Comparison of ENCODE assay signal across 9 mouse cellular contexts in the genomic region with DNA sequence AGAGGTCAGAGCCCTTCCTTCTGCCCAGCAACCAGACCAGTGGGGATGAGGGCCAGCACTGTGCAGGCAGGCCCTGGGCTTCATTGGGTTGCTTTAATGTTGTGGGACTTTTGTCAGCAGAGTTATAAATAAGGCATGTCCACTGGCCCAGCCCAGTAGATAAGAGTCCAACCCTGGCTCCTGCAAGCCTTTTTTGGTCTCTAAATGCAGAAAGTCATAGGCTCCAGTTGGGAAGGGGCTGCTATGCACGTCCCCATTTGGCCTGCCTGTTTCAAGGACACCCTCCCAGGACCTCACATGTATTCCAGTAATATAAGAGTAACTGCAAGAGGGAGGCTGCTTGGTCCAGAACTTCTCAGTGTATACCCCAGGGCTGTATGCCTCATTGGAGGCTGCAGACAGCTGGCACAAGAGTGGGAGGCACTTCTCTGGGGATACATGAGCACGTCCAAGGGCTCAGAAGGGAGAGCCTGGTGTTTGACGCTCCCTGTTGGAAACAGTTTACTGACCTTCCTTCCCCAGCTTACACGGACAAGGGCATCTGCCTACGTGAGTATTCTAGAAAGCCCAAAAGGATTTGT. TPM values are rescaled to one million over a fixed set of nuclear protein-coding genes. Genes with fewer than 3 reads are reported as not detected.
DNase-seq lines count a peak whose midpoint lies in the region; ATAC-seq and TF ChIP-seq lines count a peak whose summit lies in the region.
"Had no signal": no experiment of that assay in that cellular context is flagged by ENCODE, and none has a peak within 500 bp of the region (broad histone marks: within the 10 kb centered on the region; RNA-seq: fewer than 3 reads in every experiment).

Gene Fhl2, minus strand, starts transcription at position 324 of the 581 bp plus-strand sequence.

- no peaks in the 10 kb centered on the region for H3K9me3 ChIP-seq in lung, embryonic 16.5 days (ENCODE audit: control insufficient read depth, low read length)
- H3K9me3 ChIP-seq in hindbrain, embryonic 16.5 days (ENCODE audit: control insufficient read depth, low read length), result no peaks in the 10 kb centered on the region
- H3K9me3 ChIP-seq: midbrain, embryonic 12.5 days had no signal

- DNase-seq in lung, postnatal 10 days, result no peak
- no peak for DNase-seq in gonadal fat pad, adult 2 months (ENCODE audit: low read depth)
- no peak for DNase-seq in thymus, postnatal 14 days
- no peak for DNase-seq in spleen, adult 18-20 months

- H3K9ac ChIP-seq in lung, embryonic 16.5 days (ENCODE audit: low read length), result no peak within 1 kb of the TSS
- no peak within 1 kb of the TSS for H3K9ac ChIP-seq in hindbrain, embryonic 16.5 days (ENCODE audit: low read depth, low read length)
- H3K9ac ChIP-seq: midbrain, embryonic 12.5 days had no signal

- H3K27ac ChIP-seq in lung, embryonic 16.5 days (ENCODE audit: low read length), result no peak within 1 kb of the TSS
- H3K27ac ChIP-seq in hindbrain, embryonic 16.5 days (ENCODE audit: low read depth, low read length), result no peak within 1 kb of the TSS
- H3K27ac ChIP-seq in small intestine, adult 2 months (ENCODE audit: insufficient read depth, low read depth, low read length), result peak within 1 kb of the TSS; percentile 8; the same call in 1 of the 2 replicates
- H3K27ac ChIP-seq: midbrain, embryonic 12.5 days had no signal

- no peak within 1 kb of the TSS for H3K4me2 ChIP-seq in lung, embryonic 16.5 days (ENCODE audit: low read depth, low read length)
- no peak within 1 kb of the TSS for H3K4me2 ChIP-seq in hindbrain, embryonic 16.5 days (ENCODE audit: low read length)
- H3K4me2 ChIP-seq: midbrain, embryonic 12.5 days had no signal

- TF ChIP-seq POLR2A in small intestine, adult 2 months (IDR thresholded peaks at IDR 0.05; ENCODE audit: low read depth, low read length), result no peak

- TF ChIP-seq CTCF in small intestine, adult 2 months (IDR thresholded peaks at IDR 0.05; ENCODE audit: extremely low read depth, insufficient read length, insufficient replicate concordance, low read depth, low read length), result no peak

- WGBS in lung, embryonic 16.5 days, result 71% methylated on average over 5 of the region's 5 CpGs
- 87% methylated on average over 5 of the region's 5 CpGs for WGBS in hindbrain, embryonic 16.5 days
- 84% methylated on average over 5 of the region's 5 CpGs for WGBS in small intestine, adult 2 months

- H3K27me3 ChIP-seq in lung, embryonic 16.5 days (ENCODE audit: control insufficient read depth, insufficient read depth, low read depth, low read length), result no peaks in the 10 kb centered on the region
- H3K27me3 ChIP-seq in hindbrain, embryonic 16.5 days (replicated peaks; ENCODE audit: control insufficient read depth, insufficient read depth, low read length), result no peaks in the 10 kb centered on the region
- no peaks in the 10 kb centered on the region for H3K27me3 ChIP-seq in small intestine, adult 2 months (ENCODE audit: control insufficient read depth, insufficient read depth, low read length)
- H3K27me3 ChIP-seq: midbrain, embryonic 12.5 days had no signal

- no peaks in the 10 kb centered on the region for H3K4me1 ChIP-seq in lung, embryonic 16.5 days (replicated peaks; ENCODE audit: control insufficient read depth, insufficient read depth, low read length)
- H3K4me1 ChIP-seq in hindbrain, embryonic 16.5 days (ENCODE audit: control insufficient read depth, insufficient read depth, low read depth, low read length), result no peaks in the 10 kb centered on the region
- peaks cover 7% of the 10 kb centered on the region; the same call in 1 of the 2 replicates for H3K4me1 ChIP-seq in small intestine, adult 2 months (ENCODE audit: control insufficient read depth, insufficient read depth, insufficient read length, low read length)
- H3K4me1 ChIP-seq: midbrain, embryonic 12.5 days had no signal

- no peak for ATAC-seq in lung, embryonic 16.5 days (ENCODE audit: low read depth)
- ATAC-seq in hindbrain, embryonic 16.5 days, result no peak
- ATAC-seq in inflammation-experienced regulatory T-cells, adult 6 months, result no peak

- no peak within 1 kb of the TSS for H3K4me3 ChIP-seq in lung, embryonic 16.5 days (ENCODE audit: low read length)
- H3K4me3 ChIP-seq in hindbrain, embryonic 16.5 days (ENCODE audit: low read length), result no peak within 1 kb of the TSS
- H3K4me3 ChIP-seq in small intestine, adult 2 months (ENCODE audit: low read depth, low read length), result no peak within 1 kb of the TSS
- H3K4me3 ChIP-seq: midbrain, embryonic 12.5 days had no signal

- H3K36me3 ChIP-seq in lung, embryonic 16.5 days (ENCODE audit: control insufficient read depth, insufficient read depth, low read length), result no peaks in the 10 kb centered on the region
- H3K36me3 ChIP-seq in hindbrain, embryonic 16.5 days (ENCODE audit: control insufficient read depth, insufficient read depth, low read length), result no peaks in the 10 kb centered on the region
- no peaks in the 10 kb centered on the region for H3K36me3 ChIP-seq in small intestine, adult 2 months (ENCODE audit: control insufficient read depth, insufficient read depth, low read length)
- H3K36me3 ChIP-seq: midbrain, embryonic 12.5 days had no signal

RNA-seq across cellular contexts. Expression of gene Fhl2, which starts in this region (rescaled TPM):
- polyA plus RNA-seq in lung, embryonic 16.5 days (2015; fragmentation: Nextera tagmentation; extraction: Ambion mirVana), result 29.7 and 31.2 TPM in 2 replicates
- 13.6 and 15.4 TPM in 2 replicates for polyA plus RNA-seq in gonadal fat pad, adult 2 months (2012; rRNA removed)
- polyA plus RNA-seq in hindbrain, embryonic 16.5 days (2015; fragmentation: Nextera tagmentation; extraction: Ambion mirVana), result 27.1 and 30.9 TPM in 2 replicates
- 33.4 and 56.9 TPM in 2 replicates for polyA plus RNA-seq in small intestine, adult 2 months (2012; rRNA removed)
- polyA plus RNA-seq in inflammation-experienced regulatory T-cells, adult 6 months (2017; shearing (Covaris generic)), result 1 to 10 TPM; 1.5 to 5.8 (median 2.8) TPM
